Mouse (Mus musculus): ENCODE results near the gene Adam15. TPM values are rescaled to one million over a fixed set of nuclear protein-coding genes. Genes with fewer than 3 reads are reported as not detected.
A peak's percentile ranks its signal among the peaks of the same experiment; 100 is the strongest.

The Adam15 gene
- 66.0 and 79.5 TPM in 2 replicates for total RNA-seq (2021)
- long read RNA-seq, experiment 1, transcript Adam15-202 (21 exons, 2,799 nt): major isoform, 13 of 47 reads
- long read RNA-seq, experiment 1, partial matches to known transcripts: 8 of 47 reads
- long read RNA-seq, experiment 1, other reads (novel, unspliced or antisense): 24 of 47 reads
- long read RNA-seq, experiment 2, transcript Adam15-202 (21 exons, 2,799 nt): major isoform, 9 of 46 reads
- long read RNA-seq, experiment 2, partial matches to known transcripts: 9 of 46 reads
- long read RNA-seq, experiment 2, other reads (novel, unspliced or antisense): 28 of 46 reads

DNA sequence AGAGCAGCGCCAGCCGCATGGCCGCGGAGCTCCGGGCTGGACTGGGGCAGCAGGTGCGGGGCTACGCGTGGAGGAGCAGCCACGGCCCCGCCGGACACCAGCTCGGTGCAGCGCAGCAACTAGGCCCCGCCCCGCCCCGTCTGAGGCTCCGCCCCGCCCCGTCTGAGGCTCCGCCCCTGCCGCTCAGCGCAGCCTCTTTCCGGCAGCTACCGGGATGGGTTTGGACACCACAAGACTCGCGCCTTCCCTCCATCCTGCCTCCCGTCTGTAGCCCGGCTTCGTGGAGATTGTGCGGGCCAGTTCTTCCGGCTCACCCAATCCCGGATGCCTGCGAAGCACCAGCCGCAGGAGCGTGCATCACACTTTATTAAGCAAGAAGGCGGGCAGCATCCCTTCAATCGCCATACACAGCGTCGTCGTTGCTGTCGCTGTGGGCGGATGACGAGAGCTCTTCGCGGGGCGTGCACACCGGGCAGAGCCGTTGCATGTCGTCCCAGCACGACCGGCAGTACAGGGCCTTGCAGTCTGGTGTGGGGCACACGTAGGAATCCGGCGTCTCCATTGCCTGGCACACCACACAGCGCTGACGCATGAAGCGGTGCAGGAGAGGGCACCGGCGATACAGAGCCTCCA lies at the start of gene Adam15:
Adam15 (minus strand) TSS at position 128 of the 633 bp plus-strand sequence.
- peak; percentile 94 for DNase-seq

DNA sequence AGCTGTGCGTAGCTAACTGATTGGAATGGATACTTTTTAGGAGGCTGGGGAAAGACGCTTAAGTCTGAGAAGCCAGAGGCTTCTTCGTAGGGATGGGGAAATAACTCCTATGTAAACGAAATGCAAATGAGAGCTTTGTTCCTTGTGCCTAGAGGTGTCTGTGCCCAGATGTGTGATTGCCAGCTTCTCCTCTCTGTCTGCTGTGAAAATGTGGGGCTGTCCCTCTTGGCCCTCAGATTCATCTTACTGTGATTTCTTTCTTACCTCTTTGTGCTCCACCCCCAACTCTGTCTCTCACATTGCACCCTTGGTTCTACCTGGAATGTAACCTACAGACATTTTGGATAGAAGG lies 46.8 kb upstream of the Adam15 start:
- no peak for DNase-seq

DNA sequence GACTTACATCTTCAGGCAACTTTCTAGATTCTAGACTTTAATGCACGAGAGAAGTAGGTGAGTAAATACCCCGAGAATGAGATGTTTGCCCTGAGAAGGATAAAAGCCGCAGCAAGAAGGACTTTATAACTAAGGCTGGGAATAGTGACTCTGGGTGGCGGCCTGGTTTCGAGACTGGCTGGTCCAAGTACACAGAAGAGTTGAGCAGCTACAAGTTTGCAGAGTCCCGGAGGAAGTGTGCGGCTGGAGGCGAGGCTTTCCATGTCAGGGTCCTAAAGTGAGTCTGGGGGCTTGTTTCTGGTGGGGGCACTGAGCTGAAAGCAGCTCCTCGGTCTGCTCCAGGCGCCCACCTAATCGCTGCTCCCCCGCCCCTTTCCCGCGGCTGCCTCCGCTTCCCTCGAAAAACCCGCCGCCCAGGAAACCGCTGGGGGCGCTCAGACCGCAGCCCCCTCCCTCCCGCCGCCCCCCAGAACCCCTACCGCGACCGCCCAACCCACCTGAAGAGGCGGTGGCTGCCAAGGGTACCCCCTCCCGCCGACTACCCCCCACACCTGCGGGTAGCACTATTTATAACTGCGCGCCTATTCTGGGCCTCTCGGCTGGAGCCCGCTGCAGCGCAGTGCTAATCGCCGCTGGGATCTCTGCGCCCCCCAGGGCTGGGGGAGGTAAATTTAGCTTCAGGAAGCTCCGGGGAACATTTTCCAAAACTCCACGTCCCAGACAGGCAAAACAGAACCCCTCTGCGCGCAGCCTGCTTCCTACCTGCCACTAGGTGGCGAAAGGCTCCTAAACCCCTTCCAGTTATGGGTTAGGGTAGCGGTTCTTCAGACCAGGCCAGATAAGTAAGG lies 46.2 kb upstream of the Adam15 start:
- DNase-seq: peak; percentile 82

DNA sequence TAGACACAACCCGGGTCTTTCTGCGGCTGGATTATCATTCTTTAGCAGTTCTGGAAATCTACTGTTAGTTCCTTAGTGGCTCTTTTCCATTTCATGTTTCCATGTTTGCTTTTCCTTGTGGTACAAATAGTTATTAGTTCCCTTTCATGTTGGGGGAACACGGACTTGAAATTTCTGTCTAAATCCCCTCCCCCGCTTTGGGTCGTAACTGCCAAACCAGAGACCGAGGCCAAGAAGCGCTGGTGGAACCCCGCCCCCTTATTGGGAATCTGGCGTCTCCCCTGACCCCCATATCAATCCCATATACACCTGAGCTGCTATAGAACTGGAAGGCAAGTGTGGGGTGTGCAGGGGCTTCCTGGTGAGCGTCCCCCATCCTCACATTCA lies 45.6 kb upstream of the Adam15 start:
- no peak for DNase-seq

DNA sequence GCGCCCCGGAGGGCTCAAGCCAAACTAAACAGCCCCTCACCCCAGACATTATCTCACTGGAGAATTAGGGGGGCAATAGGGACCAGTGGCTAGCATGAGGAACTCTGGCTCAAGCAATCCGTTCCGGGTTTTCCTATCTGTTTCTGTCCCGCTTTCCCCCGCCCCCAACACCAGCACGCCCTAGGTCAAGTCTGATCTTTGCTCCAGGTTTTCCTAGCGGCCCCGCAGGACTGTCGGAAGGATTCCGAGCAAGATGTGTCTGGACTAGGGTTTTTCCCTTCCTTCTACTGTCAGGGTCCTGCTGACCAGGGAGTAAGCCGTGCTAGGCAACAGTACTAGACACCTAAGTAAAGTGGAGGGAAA lies 45.1 kb upstream of the Adam15 start:
- peak; percentile 92 for DNase-seq

DNA sequence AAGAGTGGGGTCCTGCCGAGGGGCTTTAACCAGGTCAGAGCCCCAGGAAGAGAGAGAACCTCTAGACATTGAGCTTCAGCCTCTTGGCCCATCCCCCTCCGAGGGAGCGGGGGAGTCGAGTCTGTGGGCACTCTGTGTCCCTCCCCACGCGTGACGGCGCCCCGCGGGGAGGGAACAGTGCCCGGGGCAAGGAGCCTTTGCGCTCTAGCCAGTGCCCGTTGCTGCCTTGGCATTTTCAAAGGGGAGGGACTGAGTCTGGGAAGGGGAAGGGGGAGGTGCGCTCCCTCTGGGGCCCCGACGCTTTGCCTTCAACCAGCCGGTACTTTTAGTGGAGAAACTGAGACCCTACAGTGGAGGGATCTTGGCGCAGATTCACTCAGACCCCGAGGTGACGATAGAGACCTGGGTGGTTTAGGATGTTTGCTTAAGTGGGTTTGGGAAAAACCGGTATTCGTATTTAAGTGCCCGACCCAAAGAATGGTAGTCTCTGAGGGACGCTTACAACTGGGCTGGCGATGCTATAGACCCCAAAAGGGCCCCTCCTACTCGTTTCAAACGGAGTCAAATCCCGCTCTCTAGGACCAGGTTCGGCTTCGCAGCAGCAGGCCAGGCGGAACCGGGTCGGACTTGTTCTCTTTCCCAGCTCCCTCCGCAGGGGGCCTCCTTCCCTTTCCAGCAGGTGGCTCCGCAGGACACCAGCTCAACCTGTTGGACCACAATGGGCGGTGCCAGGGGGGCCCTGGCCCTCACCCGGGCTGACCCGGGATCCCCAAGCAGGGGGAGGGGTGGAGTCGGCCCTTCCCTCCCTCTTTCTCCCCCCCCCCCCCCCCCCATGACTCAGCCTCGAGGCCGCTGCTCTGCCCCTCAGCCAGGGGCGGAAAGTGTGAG lies 44.5 kb upstream of the Adam15 start, which contains the start of gene Zbtb7b:
Zbtb7b (minus strand) TSS at position 771 of the 888 bp plus-strand sequence.
- peak; percentile 93 for DNase-seq

DNA sequence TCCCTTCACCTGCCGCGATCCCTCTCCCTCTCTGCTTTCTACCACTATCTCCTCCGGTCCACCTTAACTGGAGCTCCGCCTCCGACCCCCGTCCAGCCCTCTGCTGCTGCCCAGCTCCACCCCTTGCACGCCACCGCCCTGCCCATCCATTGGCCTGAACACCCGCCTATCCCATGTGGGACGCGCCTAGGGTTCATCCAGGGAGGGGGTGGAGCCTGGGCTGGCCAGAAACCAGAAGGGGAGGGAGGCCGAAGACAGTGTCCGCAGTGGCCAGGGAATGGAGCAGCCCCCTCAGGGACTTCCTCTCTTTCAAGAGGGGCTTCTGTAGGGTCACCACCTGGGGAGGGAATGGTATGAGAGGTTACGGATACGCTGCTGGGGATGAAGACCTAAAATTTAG lies 43.8 kb upstream of the Adam15 start:
- peak; percentile 100 for DNase-seq

DNA sequence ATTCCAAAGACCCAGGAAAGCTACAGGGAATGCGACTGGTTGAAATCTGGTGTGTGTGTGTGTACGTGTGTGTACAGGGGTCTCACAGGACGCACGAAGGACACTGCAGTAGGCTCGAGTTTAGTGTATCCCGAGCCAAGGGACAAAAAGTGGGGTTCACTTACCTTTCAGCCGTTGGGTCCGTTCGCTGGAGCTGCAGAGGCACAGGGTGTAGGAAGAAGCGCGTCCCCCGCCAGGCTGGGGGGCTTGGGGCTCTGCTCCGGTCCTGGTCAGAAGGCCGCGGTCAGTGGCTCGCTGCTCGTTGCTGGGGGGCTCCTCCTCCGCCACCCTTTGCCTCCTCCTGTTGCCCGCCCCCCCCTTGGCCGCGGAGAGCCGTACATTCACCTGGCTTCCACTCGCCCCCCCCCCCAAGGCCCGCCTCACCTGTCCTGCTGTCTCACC lies 43.1 kb upstream of the Adam15 start:
- peak; percentile 65 for DNase-seq

DNA sequence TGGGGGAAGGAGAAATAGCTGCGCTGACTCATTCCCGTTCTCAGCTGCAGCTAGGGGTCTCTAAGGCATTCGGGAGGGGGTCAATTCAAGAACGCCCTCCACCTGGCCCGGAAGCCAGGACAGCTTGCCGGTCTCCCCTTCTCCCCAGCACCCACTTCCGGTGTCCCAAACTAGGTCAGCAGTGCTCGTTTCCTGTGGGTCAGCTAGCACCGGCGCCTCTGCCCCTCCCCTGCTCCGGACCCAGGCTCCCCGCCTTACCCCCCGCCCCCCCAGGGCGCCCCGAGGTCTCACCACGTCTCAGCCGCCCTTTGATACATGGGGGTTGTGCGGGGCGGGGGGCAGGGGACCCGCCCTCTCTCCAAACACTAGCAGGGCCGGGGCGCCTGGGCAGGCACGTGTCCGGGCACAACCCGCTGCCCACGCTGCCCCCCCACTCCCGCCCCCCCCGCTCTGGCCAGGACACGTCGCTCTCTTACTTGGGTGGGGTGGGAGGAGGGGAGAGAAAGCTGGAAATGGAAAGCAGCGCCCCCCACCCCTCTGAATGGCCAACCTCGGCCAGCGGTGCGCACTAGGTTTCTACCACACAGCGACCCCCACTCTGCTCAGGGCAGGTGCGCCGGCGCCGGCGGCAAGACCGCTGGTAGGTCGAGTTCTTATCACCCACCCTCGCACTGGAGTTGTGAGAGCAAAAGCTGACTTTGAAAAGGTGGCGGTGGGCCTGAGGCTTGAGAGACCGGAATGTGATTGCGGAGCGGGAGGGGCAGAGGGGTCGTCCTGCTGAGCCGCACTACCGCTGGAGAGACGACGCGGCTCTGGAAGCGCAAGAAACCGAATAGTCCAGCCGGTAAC lies 42.1 kb upstream of the Adam15 start:
- peak; percentile 90 for DNase-seq

DNA sequence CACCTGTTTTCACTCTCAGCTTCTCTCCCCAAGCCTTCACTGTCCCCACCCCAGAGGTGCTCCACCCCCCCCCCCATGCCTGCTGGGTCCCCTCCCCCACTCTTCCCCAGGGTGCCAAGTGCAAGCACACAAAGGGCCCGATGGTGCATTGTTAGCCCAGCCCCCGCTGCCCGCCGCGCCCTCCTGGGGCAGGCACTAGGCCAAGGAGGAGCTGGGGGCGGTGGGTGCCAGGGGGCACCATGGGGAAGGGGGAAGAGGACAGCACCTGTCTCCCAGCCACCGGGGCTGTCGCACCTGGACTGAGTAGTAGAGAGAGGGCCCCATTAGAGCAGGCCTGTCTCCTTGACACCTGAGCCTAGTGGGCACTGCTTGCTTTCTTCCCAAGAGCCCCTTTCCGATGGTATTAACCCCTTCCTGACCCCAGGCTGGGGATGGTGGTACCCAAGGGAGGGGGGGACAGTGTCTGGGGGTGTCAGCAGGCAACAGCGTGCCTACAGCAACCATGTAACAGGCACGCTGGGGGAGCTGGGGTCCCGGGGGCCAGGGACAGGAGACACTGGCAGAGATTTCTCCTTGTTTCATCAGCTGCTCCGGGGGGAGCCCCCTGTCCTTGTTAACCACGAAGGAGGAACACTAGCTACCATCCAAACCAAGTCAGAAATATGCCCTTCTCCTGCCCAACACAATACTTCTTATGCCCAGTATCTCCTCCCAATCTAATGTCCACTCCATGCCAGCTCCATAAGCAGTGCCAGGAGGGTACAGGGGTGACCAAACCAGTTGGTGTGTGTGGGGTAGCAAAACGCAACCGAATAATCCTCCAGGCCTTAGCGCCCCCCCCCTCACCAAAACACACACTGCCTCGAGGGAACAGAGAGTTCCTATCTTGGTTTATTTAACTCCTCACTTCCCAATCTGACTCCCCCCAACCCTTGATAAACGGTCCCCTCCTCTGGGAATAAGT lies 41.2 kb upstream of the Adam15 start:
- peak; percentile 69 for DNase-seq

DNA sequence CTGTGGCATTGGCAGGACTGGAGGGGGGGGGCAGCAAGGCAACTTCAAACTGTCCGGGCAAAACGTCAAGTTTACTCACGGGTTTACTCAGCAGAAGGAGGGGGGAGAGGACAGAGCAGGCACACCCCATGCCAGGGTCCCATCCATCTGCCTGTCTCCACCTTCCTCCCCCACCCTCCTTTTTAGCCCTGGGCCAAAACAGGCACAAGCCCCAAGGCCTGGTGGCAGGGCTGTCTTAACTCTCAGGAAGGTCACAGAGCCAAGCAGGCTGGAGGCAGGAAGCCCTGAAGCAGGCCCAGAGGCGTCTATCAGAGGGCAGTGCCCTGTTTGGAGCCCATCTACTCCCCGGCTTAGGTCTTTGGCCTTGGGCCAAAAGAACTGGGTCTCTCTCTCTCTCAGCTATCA lies 40.3 kb upstream of the Adam15 start:
- DNase-seq: peak; percentile 86

DNA sequence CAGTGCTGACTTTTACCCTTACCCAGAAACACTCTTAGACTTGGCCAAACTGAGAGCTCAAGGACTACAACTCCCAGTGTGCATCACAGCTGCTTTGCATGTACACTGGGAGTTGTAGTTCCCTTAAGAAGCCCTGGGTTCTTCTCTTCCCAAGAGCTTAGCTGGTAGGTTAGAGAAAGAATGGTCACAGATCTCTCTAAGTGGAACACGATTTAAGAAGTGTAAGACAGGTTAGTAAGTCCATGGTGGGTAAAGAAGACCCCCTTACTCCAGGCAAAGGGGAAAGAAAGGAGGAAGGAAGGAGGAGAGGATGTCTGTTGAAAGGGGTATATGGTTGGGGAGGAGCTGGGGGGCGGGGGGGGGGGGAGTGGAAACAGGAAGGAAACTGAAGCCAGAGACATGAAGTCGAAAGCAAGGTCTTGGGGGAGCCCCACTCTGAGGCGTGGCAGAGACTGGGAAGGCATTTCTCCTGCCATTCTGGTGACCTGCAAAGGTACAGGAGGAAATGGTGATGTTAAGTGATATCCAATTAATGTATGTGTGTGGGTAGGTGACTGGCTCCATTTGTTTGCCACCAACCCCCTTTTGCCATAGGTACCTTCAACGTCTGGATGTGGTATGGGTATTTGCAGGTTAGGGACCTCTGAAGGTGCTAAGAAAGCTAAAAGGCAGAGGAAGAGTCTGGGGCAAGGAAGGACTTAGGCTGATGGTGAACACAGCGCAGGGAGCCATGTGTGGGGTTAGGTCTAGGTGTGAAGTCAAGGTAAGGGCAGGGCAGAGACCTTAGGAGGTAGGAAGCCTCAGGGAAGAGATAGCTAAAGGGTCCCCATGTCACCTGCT lies 39.3 kb upstream of the Adam15 start:
- no peak for DNase-seq

DNA sequence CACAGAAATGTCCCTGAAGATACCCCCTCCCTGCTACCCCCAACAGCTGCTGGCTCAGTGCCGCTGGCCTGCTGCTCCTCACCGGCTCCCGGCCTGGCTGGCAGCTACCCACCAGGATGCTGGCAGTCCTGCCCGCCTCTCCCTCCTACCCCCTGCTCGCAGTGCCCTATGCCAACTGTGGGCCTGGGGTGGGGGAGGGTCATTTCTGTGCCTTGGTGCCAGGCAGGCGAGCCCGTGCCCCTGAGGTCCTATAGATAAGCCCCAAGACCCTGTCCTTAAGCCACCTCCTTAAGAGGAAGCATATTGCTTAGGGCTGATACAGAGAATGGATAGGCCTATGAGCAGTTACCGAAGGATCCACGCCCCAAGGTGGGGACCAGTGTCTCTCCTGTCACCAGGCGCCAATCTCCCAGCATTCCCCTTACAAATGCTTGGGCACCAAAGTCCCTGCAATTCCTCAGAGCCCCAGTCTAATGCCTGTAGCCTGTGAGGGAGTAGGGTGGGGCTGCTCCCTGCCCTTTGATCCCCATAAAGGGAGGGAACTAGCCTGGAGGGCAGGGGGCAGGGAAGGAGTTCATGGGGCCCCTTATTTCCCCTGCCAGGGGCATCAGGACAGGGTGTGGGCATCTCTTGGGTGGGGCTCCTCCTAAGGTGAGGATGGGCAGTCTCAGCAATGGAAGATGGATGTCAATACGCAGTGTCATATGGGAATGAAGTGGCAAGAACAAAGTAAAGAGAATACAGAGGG lies 38.5 kb upstream of the Adam15 start:
- DNase-seq: peak; percentile 84

DNA sequence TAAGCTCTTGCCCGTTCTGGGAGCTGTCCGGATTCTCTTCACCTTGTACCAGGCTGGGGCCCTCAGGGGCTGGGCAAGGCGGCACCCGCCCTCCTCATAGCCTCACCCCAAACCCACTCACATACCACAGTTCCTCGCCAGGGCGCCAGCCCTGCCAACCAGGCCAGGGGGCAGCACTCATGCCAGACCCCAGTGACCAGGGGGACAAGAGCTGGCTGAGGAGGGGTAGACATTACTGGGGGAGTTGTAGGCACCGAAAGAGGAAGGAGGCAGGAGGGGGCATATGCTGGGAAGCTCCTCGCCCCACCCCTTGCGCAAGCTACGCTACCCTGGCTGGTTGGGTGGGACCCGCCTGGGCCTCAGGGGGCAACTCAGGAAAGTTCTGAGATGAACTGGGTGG lies 37.8 kb upstream of the Adam15 start:
- DNase-seq: peak; percentile 78

DNA sequence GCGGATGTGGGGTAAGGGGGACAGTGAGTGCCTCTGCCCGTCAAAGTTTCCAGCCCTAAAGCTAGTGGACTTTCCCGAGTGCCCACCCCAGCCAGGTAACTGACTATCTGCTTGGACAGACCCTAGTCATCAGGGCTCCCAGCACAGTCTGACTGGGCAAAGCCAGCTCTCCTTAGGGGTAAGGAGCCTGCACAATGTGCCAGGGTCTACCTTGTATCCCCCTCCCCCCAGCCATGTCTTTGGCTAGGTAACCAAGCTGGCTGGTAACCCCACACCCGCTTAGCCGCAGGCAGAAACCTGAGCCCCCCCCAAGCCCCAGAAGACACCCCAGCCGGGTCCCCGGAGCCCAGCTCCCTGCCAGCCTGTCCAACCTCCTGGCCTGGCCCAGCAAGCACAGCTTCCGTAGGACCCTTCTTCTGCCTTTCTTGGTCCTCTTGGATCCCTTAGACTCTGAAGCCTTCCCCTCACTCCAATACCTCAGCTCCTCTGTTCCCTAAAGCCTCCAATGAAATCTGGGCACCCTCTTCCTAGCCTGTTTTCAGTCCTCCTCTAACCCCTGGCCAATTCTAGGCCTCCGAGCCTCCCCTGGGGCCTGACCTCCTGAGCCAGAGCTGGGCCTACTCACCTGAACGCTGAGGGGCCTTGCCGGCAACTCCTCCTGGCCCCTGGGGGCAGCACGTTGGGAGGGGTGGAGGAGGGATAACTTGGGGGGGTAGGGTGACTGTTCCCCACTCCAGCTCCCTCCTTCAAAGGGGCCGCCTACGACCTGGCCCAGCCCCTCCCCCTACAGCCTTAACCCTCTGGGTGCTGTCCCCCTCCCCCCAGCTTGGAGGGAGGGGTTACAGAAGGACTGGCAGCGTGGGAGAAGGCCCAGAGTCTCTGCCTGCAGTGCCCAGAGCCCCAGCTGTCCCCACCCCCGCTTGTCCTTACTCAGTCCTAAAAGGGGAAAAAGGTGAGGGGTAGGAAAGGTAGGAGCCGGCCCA lies 36.9 kb upstream of the Adam15 start:
- DNase-seq: peak; percentile 57

DNA sequence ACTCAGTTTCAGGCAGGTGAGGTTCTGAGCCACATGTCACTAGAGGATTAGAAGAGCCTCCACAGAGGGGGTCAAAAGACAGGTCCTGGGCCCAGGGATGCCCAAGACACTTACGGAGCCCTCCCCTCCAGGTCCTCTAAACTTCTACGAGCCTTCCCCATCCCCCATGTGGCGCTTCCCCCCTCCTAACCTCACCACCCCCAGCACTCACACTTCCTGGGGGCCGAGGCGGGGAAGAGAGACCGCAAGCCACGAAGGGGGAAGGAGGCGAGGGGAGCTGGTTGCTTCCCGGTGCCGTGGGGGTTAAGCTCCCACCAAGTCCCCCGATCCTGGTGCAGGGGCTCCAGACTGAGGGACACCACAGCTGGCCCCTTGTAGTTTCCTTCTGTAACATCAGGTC lies 35.7 kb upstream of the Adam15 start:
- no peak for DNase-seq

All from adrenal gland, postnatal 14 days (tissue).